Mouse (Mus musculus) heart, postnatal 0 days (tissue): ENCODE results near the gene Lamb3.

Experiments
- CTCF ChIP-seq: IDR thresholded peaks from 2 replicates; pipeline ENCODE4 v1.5.1; 2016; ENCODE audit warnings: antibody characterized with exemption, control low read depth, low read depth
- EP300 ChIP-seq: IDR thresholded peaks from 2 replicates; pipeline ENCODE4 v1.6.1; 2016; ENCODE audit warnings: antibody characterized with exemption, low read depth

DNA sequence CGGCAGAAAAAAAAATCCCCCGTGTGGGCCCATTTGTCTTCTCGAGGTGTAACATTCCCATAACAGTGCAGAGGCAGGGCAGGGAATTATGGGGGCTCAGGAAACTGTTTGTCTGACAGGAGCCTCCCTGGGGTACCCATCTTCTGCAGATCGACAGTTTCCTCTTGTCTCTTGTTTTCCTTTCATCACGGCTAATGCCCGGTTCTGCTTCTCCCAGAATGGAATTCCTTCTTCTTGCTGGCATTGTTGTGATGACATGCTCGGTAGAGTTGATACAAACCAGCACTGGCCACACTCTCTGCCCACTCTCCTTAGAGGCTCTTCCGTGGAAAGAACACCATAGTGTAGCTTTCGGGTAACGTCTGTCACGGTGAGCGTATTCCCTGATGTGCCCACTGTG, 182.5 kb downstream of the Lamb3 start:
- no peak for TF ChIP-seq CTCF
- no peak for TF ChIP-seq EP300
